Mouse (Mus musculus) skeletal muscle tissue, adult 2 months (tissue): ENCODE results near the gene Slc25a14.

Experiments used
- DNase-seq: peaks from one replicate; pipeline ENCODE4 v3.0.0-alpha.2; 2012; ENCODE audit warnings: low read depth, low spot score

Gene Slc25a14

GRCm38 (mm10) chrX:48623379-48624053 is at the start of gene Slc25a14:
Gene Slc25a14, plus strand, starts transcription at chrX:48623413.
- DNase-seq = peak; percentile 33

GRCm38 (mm10) chrX:48583332-48583731 is 39.9 kb upstream of the Slc25a14 start:
- DNase-seq = no peak

GRCm38 (mm10) chrX:48593721-48594098 is 29.5 kb upstream of the Slc25a14 start:
- no peak for DNase-seq

GRCm38 (mm10) chrX:48594099-48594760 is 29.0 kb upstream of the Slc25a14 start, which contains the start of gene Zfp280c:
Gene Zfp280c, minus strand, starts transcription at chrX:48594504.
- DNase-seq = peak; percentile 39

- DNase-seq = no peak
Observed at GRCm38 (mm10) chrX:48596053-48596452, 27.2 kb upstream of the Slc25a14 start.

- DNase-seq = no peak
Observed at GRCm38 (mm10) chrX:48596906-48597305, 26.3 kb upstream of the Slc25a14 start.

GRCm38 (mm10) chrX:48604872-48605271 is 18.3 kb upstream of the Slc25a14 start:
- no peak for DNase-seq

GRCm38 (mm10) chrX:48623049-48623378 is 199 bp upstream of the Slc25a14 start:
- no peak for DNase-seq

- no peak for DNase-seq
Observed at GRCm38 (mm10) chrX:48624054-48624420, 824 bp downstream of the Slc25a14 start.

GRCm38 (mm10) chrX:48637032-48637431 is 13.8 kb downstream of the Slc25a14 start:
- no peak for DNase-seq

- DNase-seq = peak; percentile 0
Observed at GRCm38 (mm10) chrX:48644122-48644521, 20.9 kb downstream of the Slc25a14 start.

- DNase-seq = no peak
Observed at GRCm38 (mm10) chrX:48666807-48667206, 43.6 kb downstream of the Slc25a14 start.

GRCm38 (mm10) chrX:48669588-48669987 is 46.4 kb downstream of the Slc25a14 start:
- no peak for DNase-seq

GRCm38 (mm10) chrX:48671714-48672113 is 48.5 kb downstream of the Slc25a14 start:
- DNase-seq = no peak

GRCm38 (mm10) chrX:48674171-48674570 is 51.0 kb downstream of the Slc25a14 start, which contains the start of gene Gpr119:
Gene Gpr119, minus strand, starts transcription at chrX:48674478.
- DNase-seq = no peak

GRCm38 (mm10) chrX:48683451-48683850 is 60.2 kb downstream of the Slc25a14 start:
- no peak for DNase-seq

- DNase-seq = no peak
Observed at GRCm38 (mm10) chrX:48683857-48684256, 60.6 kb downstream of the Slc25a14 start.

- no peak for DNase-seq
Observed at GRCm38 (mm10) chrX:48694460-48694859, 71.2 kb downstream of the Slc25a14 start.

GRCm38 (mm10) chrX:48694864-48695371 is 71.7 kb downstream of the Slc25a14 start, which contains the start of gene Rbmx2:
Gene Rbmx2, plus strand, starts transcription at chrX:48695004.
- DNase-seq = peak; percentile 87

GRCm38 (mm10) chrX:48709701-48710100 is 86.5 kb downstream of the Slc25a14 start:
- DNase-seq = no peak
